Mouse (Mus musculus): ENCODE results near the gene Runx2. TPM values are rescaled to one million over a fixed set of nuclear protein-coding genes. Genes with fewer than 3 reads are reported as not detected.

Gene Runx2
- polyA plus RNA-seq, 1 experiment, result 21.5 TPM

DNA sequence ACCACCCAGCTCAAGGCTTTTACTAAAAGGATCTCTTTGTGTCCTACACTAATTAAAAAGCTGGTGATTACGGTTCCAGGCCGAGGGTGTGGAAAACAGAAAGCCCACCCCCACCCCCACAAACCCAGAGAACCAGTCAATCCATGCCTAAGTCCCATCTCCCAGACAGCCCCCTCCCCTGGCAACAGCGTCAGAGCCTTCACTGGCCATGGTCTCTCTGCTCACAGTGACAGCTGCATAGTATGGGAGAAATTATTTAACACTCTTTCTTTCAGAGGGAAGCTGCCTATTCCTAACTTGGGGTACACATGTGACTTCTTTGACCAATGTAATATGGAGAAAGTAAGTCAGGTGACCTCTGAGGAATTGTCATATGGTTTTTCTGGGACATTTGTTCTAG is 228.4 kb downstream of the Runx2 start:
- Histone ChIP-seq H3K4me3 (replicated peaks; ENCODE audit: control insufficient read depth, low read depth, low read length) (no peak overlapping the region), H3K27ac (ENCODE audit: control insufficient read depth, insufficient read depth, low read depth, low read length, poor library complexity) (no peak overlapping the region), H3K4me1 (ENCODE audit: control insufficient read depth, insufficient read depth, low read length) (no peaks in the 10 kb centered on the region)
- 76% methylated on average over 3 of the region's 3 CpGs for WGBS
- TF ChIP-seq POLR2A (IDR thresholded peaks at IDR 0.05; ENCODE audit: borderline replicate concordance, control insufficient read depth, low read depth, low read length), result no peak
- no peak for TF ChIP-seq CTCF (IDR thresholded peaks at IDR 0.05; ENCODE audit: control insufficient read depth, insufficient read depth, low read length)

GRCm38 (mm10) chr17:44584781-44585180 is 229.8 kb downstream of the Runx2 start:
- TF ChIP-seq POLR2A (IDR thresholded peaks at IDR 0.05; ENCODE audit: borderline replicate concordance, control insufficient read depth, low read depth, low read length) (no peak), CTCF (IDR thresholded peaks at IDR 0.05; ENCODE audit: control insufficient read depth, insufficient read depth, low read length) (no peak)
- Histone ChIP-seq H3K4me3 (replicated peaks; ENCODE audit: control insufficient read depth, low read depth, low read length) (no peak overlapping the region), H3K4me1 (ENCODE audit: control insufficient read depth, insufficient read depth, low read length) (no peaks in the 10 kb centered on the region), H3K27ac (ENCODE audit: control insufficient read depth, insufficient read depth, low read depth, low read length, poor library complexity) (no peak overlapping the region)
- 81% methylated on average over 6 of the region's 6 CpGs for WGBS

DNA sequence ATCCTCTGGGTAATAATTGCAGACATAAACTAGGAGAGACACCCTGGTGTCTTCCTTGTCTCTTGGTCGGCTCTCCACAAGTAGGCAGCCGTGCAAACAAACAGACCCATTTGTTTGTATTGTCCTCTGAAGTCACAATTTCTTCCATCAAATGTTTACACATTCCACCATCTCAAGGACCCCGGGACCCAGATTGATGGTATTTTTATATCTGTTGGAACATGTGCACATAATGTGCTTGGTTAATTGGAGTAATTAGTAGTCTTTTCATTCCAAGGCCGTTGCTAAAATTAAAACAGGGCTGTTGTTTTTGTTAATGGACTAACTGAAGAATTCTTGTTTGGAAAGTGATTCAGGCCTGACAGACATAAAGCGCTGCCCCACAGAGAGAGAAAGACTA is 236.8 kb downstream of the Runx2 start:
- Histone ChIP-seq H3K4me3 (replicated peaks; ENCODE audit: control insufficient read depth, low read depth, low read length) (no peak overlapping the region), H3K27ac (ENCODE audit: control insufficient read depth, insufficient read depth, low read depth, low read length, poor library complexity) (no peak overlapping the region), H3K4me1 (ENCODE audit: control insufficient read depth, insufficient read depth, low read length) (no peaks in the 10 kb centered on the region; the same call in 1 of the 2 replicates)
- TF ChIP-seq CTCF (IDR thresholded peaks at IDR 0.05; ENCODE audit: control insufficient read depth, insufficient read depth, low read length) (no peak), POLR2A (IDR thresholded peaks at IDR 0.05; ENCODE audit: borderline replicate concordance, control insufficient read depth, low read depth, low read length) (no peak)
- WGBS, result 77% methylated on average over 5 of the region's 5 CpGs

GRCm38 (mm10) chr17:44570899-44571298 is 243.7 kb downstream of the Runx2 start:
- WGBS, result 66% methylated on average over 5 of the region's 5 CpGs
- no peak for TF ChIP-seq POLR2A (IDR thresholded peaks at IDR 0.05; ENCODE audit: borderline replicate concordance, control insufficient read depth, low read depth, low read length)
- no peak for TF ChIP-seq CTCF (IDR thresholded peaks at IDR 0.05; ENCODE audit: control insufficient read depth, insufficient read depth, low read length)
- H3K4me3 ChIP-seq (replicated peaks; ENCODE audit: control insufficient read depth, low read depth, low read length), result no peak overlapping the region
- no peaks in the 10 kb centered on the region for H3K4me1 ChIP-seq (ENCODE audit: control insufficient read depth, insufficient read depth, low read length)
- H3K27ac ChIP-seq (ENCODE audit: control insufficient read depth, insufficient read depth, low read depth, low read length, poor library complexity), result no peak overlapping the region

DNA sequence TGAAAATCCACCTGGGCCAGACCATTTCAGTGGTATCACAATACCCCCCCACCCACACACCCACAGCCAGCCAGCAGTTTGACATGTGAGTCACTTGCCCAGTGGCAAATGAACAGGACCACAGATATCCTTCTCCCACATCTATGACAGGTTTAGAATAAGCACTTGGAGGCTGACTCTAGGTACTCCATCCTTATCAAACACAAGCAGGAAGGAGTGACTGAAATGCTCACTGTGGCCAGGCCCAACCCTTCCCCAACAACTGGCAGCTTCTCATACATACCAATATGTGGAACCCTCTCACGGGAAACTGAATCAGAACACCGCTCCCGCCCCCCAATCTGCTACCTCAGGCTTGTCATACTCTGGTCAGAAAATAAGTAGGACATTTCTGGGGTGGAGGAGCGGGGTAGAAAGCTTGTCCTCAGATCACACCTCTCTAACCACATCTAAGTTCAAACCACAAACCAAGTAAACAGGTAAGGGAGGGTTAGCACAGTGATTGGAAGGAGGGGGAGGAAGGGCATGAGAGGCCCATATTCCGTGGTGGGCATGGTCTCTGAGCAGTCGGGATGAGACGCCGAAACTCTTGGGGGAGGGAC is 245.5 kb downstream of the Runx2 start:
- Histone ChIP-seq H3K27ac (ENCODE audit: control insufficient read depth, insufficient read depth, low read depth, low read length, poor library complexity) (no peak overlapping the region), H3K4me1 (ENCODE audit: control insufficient read depth, insufficient read depth, low read length) (no peaks in the 10 kb centered on the region), H3K4me3 (replicated peaks; ENCODE audit: control insufficient read depth, low read depth, low read length) (no peak overlapping the region)
- WGBS, result 71% methylated on average over 8 of the region's 8 CpGs
- no peak for TF ChIP-seq POLR2A (IDR thresholded peaks at IDR 0.05; ENCODE audit: borderline replicate concordance, control insufficient read depth, low read depth, low read length)
- TF ChIP-seq CTCF (IDR thresholded peaks at IDR 0.05; ENCODE audit: control insufficient read depth, insufficient read depth, low read length), result no peak

GRCm38 (mm10) chr17:44566992-44567391 is 247.6 kb downstream of the Runx2 start:
- Histone ChIP-seq H3K4me3 (replicated peaks; ENCODE audit: control insufficient read depth, low read depth, low read length) (no peak overlapping the region), H3K4me1 (ENCODE audit: control insufficient read depth, insufficient read depth, low read length) (no peaks in the 10 kb centered on the region), H3K27ac (ENCODE audit: control insufficient read depth, insufficient read depth, low read depth, low read length, poor library complexity) (no peak overlapping the region)
- TF ChIP-seq POLR2A (IDR thresholded peaks at IDR 0.05; ENCODE audit: borderline replicate concordance, control insufficient read depth, low read depth, low read length), result no peak
- TF ChIP-seq CTCF (IDR thresholded peaks at IDR 0.05; ENCODE audit: control insufficient read depth, insufficient read depth, low read length), result no peak
- WGBS, result 77% methylated on average over 5 of the region's 5 CpGs

DNA sequence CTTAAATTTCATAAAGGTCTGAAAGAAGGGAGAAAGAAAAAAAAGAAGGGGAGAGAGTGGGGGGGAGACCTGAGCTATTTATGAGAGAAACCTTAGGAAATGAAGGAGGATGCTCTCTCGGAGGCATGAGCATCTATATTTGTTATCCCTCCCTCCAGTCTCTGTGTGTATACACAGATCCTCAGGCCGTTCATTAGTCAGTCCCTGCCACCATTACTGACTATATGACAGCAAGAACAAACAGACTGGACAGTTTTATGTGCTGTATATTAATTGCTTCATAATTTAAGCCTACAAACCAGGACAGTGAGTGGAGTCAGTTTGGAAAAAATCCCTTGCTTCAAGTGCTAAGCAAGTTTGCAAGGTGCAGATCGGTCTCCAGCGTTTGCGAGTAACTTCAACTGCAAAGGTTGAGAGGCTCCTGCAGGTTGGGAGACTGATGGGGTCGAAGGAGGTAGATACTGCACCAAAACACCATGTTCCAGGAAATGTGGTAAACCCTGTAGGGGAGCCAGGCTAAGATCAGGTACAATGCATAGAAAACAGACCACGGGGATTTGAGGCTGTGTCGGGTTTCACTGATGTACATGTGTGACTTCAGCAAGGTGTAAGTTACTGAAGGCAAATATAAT is 248.6 kb downstream of the Runx2 start:
- 74% methylated on average over 8 of the region's 8 CpGs for WGBS

DNA sequence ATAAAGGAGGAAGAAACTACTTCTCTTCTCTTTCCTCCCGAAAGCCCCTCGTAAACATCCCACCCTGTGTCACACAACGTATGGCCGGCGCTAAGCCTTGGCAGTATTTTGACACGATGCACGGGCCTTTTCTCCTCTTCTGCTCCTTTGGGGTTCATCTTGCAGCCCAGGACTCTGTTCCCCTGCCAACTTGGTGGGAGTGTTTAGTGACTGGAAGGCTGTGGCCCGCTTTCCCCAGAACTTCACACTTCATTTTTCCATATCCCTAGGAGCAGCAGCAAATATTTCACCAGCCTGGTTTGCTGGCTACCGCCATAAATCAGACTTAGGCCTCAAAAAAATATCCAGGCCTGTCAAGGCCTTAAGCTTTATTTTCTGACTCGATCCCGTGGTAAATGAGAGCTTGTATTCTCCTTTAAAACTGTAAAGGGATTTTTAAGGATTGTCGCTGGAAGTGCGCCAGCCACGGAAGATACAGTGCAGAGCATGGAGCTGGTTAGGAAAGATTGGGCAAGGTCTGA is 249.2 kb downstream of the Runx2 start:
- TF ChIP-seq CTCF (IDR thresholded peaks at IDR 0.05; ENCODE audit: control insufficient read depth, insufficient read depth, low read length) (no peak), POLR2A (IDR thresholded peaks at IDR 0.05; ENCODE audit: borderline replicate concordance, control insufficient read depth, low read depth, low read length) (no peak)
- no peak overlapping the region for H3K27ac ChIP-seq (ENCODE audit: control insufficient read depth, insufficient read depth, low read depth, low read length, poor library complexity)
- 86% methylated on average over 14 of the region's 14 CpGs for WGBS
- H3K4me1 ChIP-seq (ENCODE audit: control insufficient read depth, insufficient read depth, low read length), result no peaks in the 10 kb centered on the region
- no peak overlapping the region for H3K4me3 ChIP-seq (replicated peaks; ENCODE audit: control insufficient read depth, low read depth, low read length)

More for the DNA sequence above, 248.6 kb downstream of the Runx2 start:
- Histone ChIP-seq H3K4me1 (ENCODE audit: control insufficient read depth, insufficient read depth, low read length) (no peaks in the 10 kb centered on the region), H3K27ac (ENCODE audit: control insufficient read depth, insufficient read depth, low read depth, low read length, poor library complexity) (no peak overlapping the region), H3K4me3 (replicated peaks; ENCODE audit: control insufficient read depth, low read depth, low read length) (no peak overlapping the region)
- TF ChIP-seq POLR2A (IDR thresholded peaks at IDR 0.05; ENCODE audit: borderline replicate concordance, control insufficient read depth, low read depth, low read length) (no peak), CTCF (IDR thresholded peaks at IDR 0.05; ENCODE audit: control insufficient read depth, insufficient read depth, low read length) (no peak)
